Mouse (Mus musculus) hindbrain, postnatal 0 days (tissue): ENCODE results near the gene Upf2. TPM values are rescaled to one million over a fixed set of nuclear protein-coding genes. Genes with fewer than 3 reads are reported as not detected.

Experiments
- ATAC-seq: fragments of 200-750 bp; cut with Nextera tagmentation; 2 replicates; pipeline ENCODE4 v1.8.0; 2017; ENCODE audit warnings: mild to moderate bottlenecking, moderate TSS enrichment, moderate library complexity
- DNase-seq: peaks from one replicate; pipeline ENCODE4 v3.0.0-alpha.2; 2015; ENCODE audit warnings: low spot score
- H3K27ac ChIP-seq: fragments of 300-500 bp; sonication (generic); 2 replicates; pipeline ENCODE4 v1.5.1; 2014; ENCODE audit warnings: mild to moderate bottlenecking
- H3K27me3 ChIP-seq: fragments of 300-500 bp; sonication (generic); 2 replicates; pipeline ENCODE4 v1.6.1; 2014; ENCODE audit warnings: low read length, mixed read lengths; ENCODE audit not compliant: insufficient read depth
- H3K36me3 ChIP-seq: fragments of 300-500 bp; sonication (generic); 2 replicates; pipeline ENCODE4 v1.6.1; 2014; ENCODE audit warnings: low read length, mixed read lengths; ENCODE audit not compliant: insufficient read depth
- H3K4me1 ChIP-seq: fragments of 300-500 bp; sonication (generic); 2 replicates; pipeline ENCODE4 v1.6.1; 2014; ENCODE audit warnings: antibody characterized with exemption, low read length, mixed read lengths; ENCODE audit not compliant: insufficient read depth
- H3K4me2 ChIP-seq: fragments of 300-500 bp; sonication (generic); 2 replicates; pipeline ENCODE4 v1.6.1; 2014; ENCODE audit warnings: low read depth, mild to moderate bottlenecking, low read length, moderate library complexity, mixed read lengths
- H3K4me3 ChIP-seq: fragments of 300-500 bp; sonication (generic); 2 replicates; pipeline ENCODE4 v1.5.1; 2014; ENCODE audit warnings: low read length
- H3K9ac ChIP-seq: fragments of 300-500 bp; sonication (generic); replicated peaks from 2 replicates; pipeline ENCODE4 v1.6.1; 2014; ENCODE audit warnings: mild to moderate bottlenecking, low read length, moderate library complexity, mixed read lengths
- H3K9me3 ChIP-seq: fragments of 300-500 bp; sonication (generic); 2 replicates; pipeline ENCODE4 v1.6.1; 2016; ENCODE audit warnings: low read length, mixed read lengths
- CTCF ChIP-seq: IDR thresholded peaks from 2 replicates; pipeline ENCODE4 v1.5.1; 2016; ENCODE audit warnings: antibody characterized with exemption, control low read depth, low read depth
- WGBS: fragments of 180-500 bp; shearing (Covaris S2); extraction: QIAGEN DNeasy Blood & Tissue Kit; methylation state at CpG from one replicate; pipeline ENCODE4 v1.1.7; 2014; 5-methylcytosine and 5-hydroxymethylcytosine counted together
- polyA plus RNA-seq: library from polyadenylated mRNA; unstranded; fragments of >200 nt; fragmentation: Nextera tagmentation; extraction: Ambion mirVana; gene quantifications from 2 replicates; pipeline ENCODE4 v1.2.1, GENCODE M21; 2015
- total RNA-seq: library from RNA; depleted of rRNA; stranded (reverse); fragments of >200 nt; gene quantifications from 2 replicates; pipeline ENCODE4 v1.2.3, GENCODE M21; 2014

Upf2 gene
- total and polyA plus RNA-seq, 2 experiments from 2014 or later, result 4.3 to 6.2 TPM

- no peaks in the 10 kb centered on the region for H3K27me3 ChIP-seq
These were observed 11.9 kb upstream of the Upf2 start for GRCm38 (mm10) chr2:5939319-5939718.

GRCm38 (mm10) chr2:5939911-5940310, 11.4 kb upstream of the Upf2 start:
- Histone ChIP-seq H3K9me3 (no peaks in the 10 kb centered on the region), H3K4me1 (no peaks in the 10 kb centered on the region), H3K27ac (no peak overlapping the region), H3K36me3 (no peaks in the 10 kb centered on the region), H3K27me3 (no peaks in the 10 kb centered on the region), H3K4me2 (no peak overlapping the region), H3K9ac (no peak overlapping the region), H3K4me3 (no peak overlapping the region)
- DNase-seq (no peak), ATAC-seq (no peak)
- WGBS, result 90% methylated on average over 14 of the region's 14 CpGs
- TF ChIP-seq CTCF, result no peak

More at GRCm38 (mm10) chr2:5939319-5939718, 11.9 kb upstream of the Upf2 start:
- DNase-seq, result no peak
- no peak for TF ChIP-seq CTCF
- Histone ChIP-seq H3K4me3 (no peak overlapping the region), H3K4me1 (no peaks in the 10 kb centered on the region), H3K9ac (no peak overlapping the region), H3K4me2 (no peak overlapping the region), H3K36me3 (no peaks in the 10 kb centered on the region), H3K27ac (no peak overlapping the region), H3K9me3 (no peaks in the 10 kb centered on the region)
- ATAC-seq, result no peak
- 89% methylated on average over 3 of the region's 3 CpGs for WGBS

GRCm38 (mm10) chr2:5940936-5941335, 10.3 kb upstream of the Upf2 start:
- Histone ChIP-seq H3K9me3 (no peaks in the 10 kb centered on the region), H3K36me3 (no peaks in the 10 kb centered on the region), H3K4me1 (no peaks in the 10 kb centered on the region), H3K27me3 (no peaks in the 10 kb centered on the region), H3K4me3 (no peak overlapping the region), H3K4me2 (no peak overlapping the region), H3K9ac (no peak overlapping the region), H3K27ac (no peak overlapping the region)
- no peak for DNase-seq
- ATAC-seq, result no peak
- no peak for TF ChIP-seq CTCF
- 96% methylated on average over 9 of the region's 9 CpGs for WGBS

- no peaks in the 10 kb centered on the region for H3K27me3 ChIP-seq
- H3K27ac ChIP-seq, result peak overlapping the region; percentile 80
- no peak for TF ChIP-seq CTCF
- ATAC-seq (peak; percentile 1; the same call in 1 of the 2 replicates), DNase-seq (no peak)
- 57% methylated on average over 11 of the region's 11 CpGs for WGBS
- H3K4me2 ChIP-seq, result peak overlapping the region; percentile 71
- H3K4me3 ChIP-seq, result peak overlapping the region; percentile 57
- peak overlapping the region; percentile 68 for H3K9ac ChIP-seq
- no peaks in the 10 kb centered on the region for H3K4me1 ChIP-seq
- H3K9me3 ChIP-seq, result no peaks in the 10 kb centered on the region
- no peaks in the 10 kb centered on the region for H3K36me3 ChIP-seq
These were observed 9.3 kb upstream of the Upf2 start for GRCm38 (mm10) chr2:5941861-5942415.

- peak within 1 kb of the TSS; percentile 80 for H3K27ac ChIP-seq
- 2% methylated on average over 36 of the region's 36 CpGs for WGBS
- ATAC-seq, result peak; percentile 98
- H3K4me2 ChIP-seq, result peak within 1 kb of the TSS; percentile 71
- no peaks in the 10 kb centered on the region for H3K9me3 ChIP-seq
- H3K4me3 ChIP-seq, result peak within 1 kb of the TSS; percentile 57
- DNase-seq, result peak; percentile 87
- no peaks in the 10 kb centered on the region for H3K36me3 ChIP-seq
- peak; percentile 48 for TF ChIP-seq CTCF
- H3K4me1 ChIP-seq, result no peaks in the 10 kb centered on the region
- H3K9ac ChIP-seq, result peak within 1 kb of the TSS; percentile 68
- H3K27me3 ChIP-seq, result no peaks in the 10 kb centered on the region
These were observed 8.7 kb upstream of the Upf2 start, which contains the start of gene Dhtkd1 for GRCm38 (mm10) chr2:5942416-5943032. Gene Dhtkd1 (minus strand): TSS chr2:5942792.

- Histone ChIP-seq H3K4me1 (no peaks in the 10 kb centered on the region), H3K9ac (peak overlapping the region; percentile 68; the same call in 1 of the 2 replicates), H3K4me2 (peak overlapping the region; percentile 71), H3K27me3 (no peaks in the 10 kb centered on the region), H3K9me3 (no peaks in the 10 kb centered on the region), H3K36me3 (no peaks in the 10 kb centered on the region), H3K4me3 (peak overlapping the region; percentile 57), H3K27ac (0 out of 2 replicates have a peak overlapping the region, but pooled peaks have one; percentile 80)
- DNase-seq (no peak), ATAC-seq (0 out of 2 replicates have a peak, but pooled peaks have one; percentile 14)
- 37% methylated on average over 4 of the region's 4 CpGs for WGBS
- TF ChIP-seq CTCF, result no peak
These were observed 8.2 kb upstream of the Upf2 start for GRCm38 (mm10) chr2:5943071-5943470.

- H3K9me3 ChIP-seq, result no peaks in the 10 kb centered on the region
- H3K27me3 ChIP-seq, result no peaks in the 10 kb centered on the region
- no peaks in the 10 kb centered on the region for H3K36me3 ChIP-seq
- no peak for TF ChIP-seq CTCF
- H3K27ac ChIP-seq, result no peak overlapping the region
- H3K4me2 ChIP-seq, result no peak overlapping the region
- no peak for DNase-seq
- no peak overlapping the region for H3K4me3 ChIP-seq
- H3K9ac ChIP-seq, result no peak overlapping the region
- WGBS, result 85% methylated on average over 1 of the region's 1 CpGs
- ATAC-seq, result no peak
- H3K4me1 ChIP-seq, result no peaks in the 10 kb centered on the region
These were observed 5.6 kb upstream of the Upf2 start for GRCm38 (mm10) chr2:5945629-5946028.
